27 mouse cellular contexts compared by ENCODE assay signal in the genomic region with DNA sequence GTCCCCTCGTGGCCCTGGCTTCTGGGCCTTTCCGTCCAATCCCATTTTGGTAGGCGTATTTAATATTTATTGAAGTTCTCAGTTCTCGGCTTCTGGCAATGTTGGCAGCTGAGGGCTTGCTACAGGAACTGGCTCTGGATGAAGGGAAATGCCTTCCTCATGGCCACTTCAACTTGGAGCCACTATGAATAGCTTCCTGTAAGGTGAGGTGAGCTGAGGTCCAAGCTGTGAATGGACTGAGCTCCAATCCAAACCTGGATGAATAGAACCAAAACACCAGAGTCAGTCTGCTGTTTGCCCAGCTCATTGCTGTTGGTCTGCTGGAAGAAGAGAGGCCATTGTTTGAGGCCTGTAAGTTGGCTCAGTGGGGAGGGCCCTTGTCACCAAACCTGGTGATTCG.
DNase-seq lines count a peak whose midpoint lies in the region; ATAC-seq lines count a peak whose summit lies in the region.
"Had no signal": no experiment of that assay in that cellular context is flagged by ENCODE, and none has a peak within 500 bp of the region (broad histone marks: within the 10 kb centered on the region; RNA-seq: fewer than 3 reads in every experiment).

No protein-coding gene starts in this region.

- no peak overlapping the region for H3K4me3 ChIP-seq in kidney, embryonic 15.5 days (replicated peaks)
- no peak overlapping the region for H3K4me3 ChIP-seq in lung, embryonic 15.5 days
- H3K4me3 ChIP-seq in limb, embryonic 15.5 days = no peak overlapping the region
- H3K4me3 ChIP-seq: embryonic facial prominence, embryonic 12.5 days; embryonic facial prominence, embryonic 15.5 days; heart, embryonic 10.5 days had no signal

- 82% methylated on average over 5 of the region's 5 CpGs for WGBS in kidney, embryonic 15.5 days
- 54% methylated on average over 5 of the region's 5 CpGs for WGBS in lung, embryonic 15.5 days
- 50% methylated on average over 5 of the region's 5 CpGs for WGBS in limb, embryonic 15.5 days

- no peaks in the 10 kb centered on the region for H3K27me3 ChIP-seq in kidney, embryonic 15.5 days
- H3K27me3 ChIP-seq in lung, embryonic 15.5 days = no peaks in the 10 kb centered on the region
- peaks cover 4% of the 10 kb centered on the region for H3K27me3 ChIP-seq in limb, embryonic 15.5 days
- H3K27me3 ChIP-seq: CH12.LX; embryonic facial prominence, embryonic 12.5 days; embryonic facial prominence, embryonic 15.5 days; Patski had no signal

- H3K36me3 ChIP-seq in kidney, embryonic 15.5 days = no peaks in the 10 kb centered on the region
- no peaks in the 10 kb centered on the region for H3K36me3 ChIP-seq in lung, embryonic 15.5 days
- H3K36me3 ChIP-seq in limb, embryonic 15.5 days = no peaks in the 10 kb centered on the region
- H3K36me3 ChIP-seq: embryonic facial prominence, embryonic 12.5 days; embryonic facial prominence, embryonic 15.5 days; G1E; heart, embryonic 10.5 days had no signal

- H3K4me2 ChIP-seq in kidney, embryonic 15.5 days = no peak overlapping the region
- H3K4me2 ChIP-seq in lung, embryonic 15.5 days = no peak overlapping the region
- H3K4me2 ChIP-seq in limb, embryonic 15.5 days = no peak overlapping the region
- H3K4me2 ChIP-seq: embryonic facial prominence, embryonic 12.5 days; embryonic facial prominence, embryonic 15.5 days; hindbrain, embryonic 14.5 days had no signal

- H3K27ac ChIP-seq in kidney, embryonic 15.5 days = peak overlapping the region; percentile 9; the same call in 1 of the 2 replicates
- peak overlapping the region; percentile 96 for H3K27ac ChIP-seq in lung, embryonic 15.5 days
- H3K27ac ChIP-seq in limb, embryonic 15.5 days = peak overlapping the region; percentile 35; the same call in 1 of the 2 replicates
- H3K27ac ChIP-seq: embryonic facial prominence, embryonic 12.5 days; hindbrain, embryonic 14.5 days; hindbrain, postnatal 0 days had no signal

- intact Hi-C loops in heart, postnatal 36 days (cut with DNase I) = loop anchor here (5.0 kb wide), 1 partner anchor 61 kb away; no protein-coding TSS in a partner anchor
- intact Hi-C loops in left cerebral cortex, postnatal 36 days (cut with DNase I) = loop anchor here (10.0 kb wide), 1 partner anchor 199 kb away; a partner anchor contains a TSS

- H3K4me1 ChIP-seq in kidney, embryonic 15.5 days = peaks cover 41% of the 10 kb centered on the region
- peaks cover 35% of the 10 kb centered on the region for H3K4me1 ChIP-seq in lung, embryonic 15.5 days
- H3K4me1 ChIP-seq in limb, embryonic 15.5 days = peaks cover 30% of the 10 kb centered on the region

- H3K9ac ChIP-seq in kidney, embryonic 15.5 days = no peak overlapping the region
- H3K9ac ChIP-seq in lung, embryonic 15.5 days = no peak overlapping the region
- no peak overlapping the region for H3K9ac ChIP-seq in limb, embryonic 15.5 days
- H3K9ac ChIP-seq: embryonic facial prominence, embryonic 12.5 days; embryonic facial prominence, embryonic 15.5 days; forebrain, postnatal 0 days; hindbrain, embryonic 14.5 days had no signal

- ATAC-seq in kidney, embryonic 15.5 days (replicated peaks; ENCODE audit: low FRiP score) = no peak
- no peak for ATAC-seq in lung, embryonic 15.5 days (ENCODE audit: borderline replicate concordance, extremely low read depth, low FRiP score, low TSS enrichment)
- peak; percentile 54; the same call in 1 of the 2 replicates for ATAC-seq in limb, embryonic 15.5 days (ENCODE audit: insufficient number of reproducible peaks, low FRiP score, low TSS enrichment, low read depth)
- ATAC-seq: forebrain, embryonic 14.5 days; forebrain, postnatal 0 days; hindbrain, postnatal 0 days; inflammation-experienced regulatory T-cells, adult 6 months had no signal

- DNase-seq in heart, adult 11 months = peak; percentile 89
- no peak for DNase-seq in heart, postnatal 36 days
- no peak for DNase-seq in kidney, postnatal 10 days
- no peak for DNase-seq in lung, postnatal 4 days
- DNase-seq in left cerebral cortex, postnatal 36 days (ENCODE audit: low spot score in 2 of 2) = no peak
- DNase-seq: adrenal gland, postnatal 10 days; adrenal gland, postnatal 36 days; B cell, adult 2 months; cerebellum, adult 18-20 months; cerebellum, adult 9-10 months; cerebellum, postnatal 14 days; forebrain, postnatal 0 days; gastrocnemius, postnatal 36 days; heart, postnatal 4 days had no signal

- no peaks in the 10 kb centered on the region for H3K9me3 ChIP-seq in kidney, embryonic 15.5 days (replicated peaks)
- no peaks in the 10 kb centered on the region for H3K9me3 ChIP-seq in lung, embryonic 15.5 days
- no peaks in the 10 kb centered on the region for H3K9me3 ChIP-seq in limb, embryonic 15.5 days
- H3K9me3 ChIP-seq: embryonic facial prominence, embryonic 12.5 days; embryonic facial prominence, embryonic 15.5 days; G1E; heart, embryonic 10.5 days had no signal

Comparison
In these comparisons a context has a peak if more than half of its experiments do, and no peak if none do; other contexts are left out.
1. H3K27ac ChIP-seq: peak in every context shown above with its lines; median percentile 96 in lung, embryonic 15.5 days; 35 in limb, embryonic 15.5 days; 9 in kidney, embryonic 15.5 days.